Mouse (Mus musculus) forebrain, embryonic 14.5 days (tissue): ENCODE data around the gene Luzp1. TPM values are rescaled to one million over a fixed set of nuclear protein-coding genes. Genes with fewer than 3 reads are reported as not detected.

ENCODE experiments used
- ATAC-seq: fragments of 200-750 bp; cut with Nextera tagmentation; 2 replicates; pipeline ENCODE4 v1.8.0; 2017; ENCODE audit warnings: mild to moderate bottlenecking, moderate library complexity
- DNase-seq: peaks from one replicate; pipeline ENCODE4 v3.0.0-alpha.2; 2015; ENCODE audit warnings: low spot score
- H3K27ac ChIP-seq: fragments of 300-500 bp; sonication (generic); 2 replicates; pipeline ENCODE4 v1.5.1; 2014; ENCODE audit warnings: low read depth, mild to moderate bottlenecking, control low read depth, low read length, moderate library complexity
- H3K27me3 ChIP-seq: fragments of 300-500 bp; sonication (generic); replicated peaks from 2 replicates; pipeline ENCODE4 v1.6.1; 2014; ENCODE audit warnings: low read length, control low read depth, mixed read lengths; ENCODE audit not compliant: control insufficient read depth, insufficient read depth
- H3K36me3 ChIP-seq: fragments of 300-500 bp; sonication (generic); 2 replicates; pipeline ENCODE4 v1.6.1; 2014; ENCODE audit warnings: low read length, control low read depth; ENCODE audit not compliant: control insufficient read depth, insufficient read depth
- H3K4me1 ChIP-seq: fragments of 300-500 bp; sonication (generic); 2 replicates; pipeline ENCODE4 v1.6.1; 2014; ENCODE audit warnings: antibody characterized with exemption, low read length, control low read depth; ENCODE audit not compliant: control insufficient read depth, insufficient read depth
- H3K4me2 ChIP-seq: fragments of 300-500 bp; sonication (generic); 2 replicates; pipeline ENCODE4 v1.6.1; 2014; ENCODE audit warnings: mild to moderate bottlenecking, control low read depth, low read length
- H3K4me3 ChIP-seq: fragments of 300-500 bp; sonication (generic); 2 replicates; pipeline ENCODE4 v1.5.1; 2014; ENCODE audit warnings: low read depth, low read length, control low read depth
- H3K9ac ChIP-seq: fragments of 300-500 bp; sonication (generic); 2 replicates; pipeline ENCODE4 v1.6.1; 2014; ENCODE audit warnings: mild to moderate bottlenecking, low read length, control low read depth, moderate library complexity
- H3K9me3 ChIP-seq: fragments of 300-500 bp; sonication (generic); replicated peaks from 2 replicates; pipeline ENCODE4 v1.6.1; 2016; ENCODE audit warnings: low read length, control low read depth, mixed read lengths; ENCODE audit not compliant: control insufficient read depth
- WGBS: fragments of 180-500 bp; shearing (Covaris S2); extraction: QIAGEN DNeasy Blood & Tissue Kit; methylation state at CpG from one replicate; pipeline ENCODE4 v1.1.7; 2014; 5-methylcytosine and 5-hydroxymethylcytosine counted together
- polyA plus RNA-seq: library from polyadenylated mRNA; unstranded; fragments of >200 nt; fragmentation: Nextera tagmentation; extraction: Ambion mirVana; gene quantifications from 2 replicates; pipeline ENCODE4 v1.2.1, GENCODE M21; 2014

The Luzp1 gene
- polyA plus RNA-seq, 1 experiment from 2014 or later = 41.7 TPM

DNA sequence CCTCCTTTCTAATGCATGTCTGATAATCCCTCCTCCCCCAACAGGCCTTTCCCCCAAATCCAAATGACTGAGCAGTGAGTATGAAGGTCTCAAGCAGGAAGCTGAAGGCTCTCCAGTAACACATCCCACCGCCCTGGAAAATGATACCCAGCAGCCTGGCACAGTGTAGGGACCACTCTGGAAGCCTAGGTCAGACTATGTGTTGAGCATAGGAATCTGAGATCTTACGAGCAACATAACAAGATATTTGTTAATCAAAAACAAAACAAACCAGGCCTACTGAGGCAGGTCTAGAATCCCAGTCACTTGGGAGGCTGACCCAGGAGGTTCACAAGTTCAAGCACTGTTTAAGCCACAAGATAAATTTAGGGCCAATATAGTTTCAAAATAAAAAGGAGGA is 131.0 kb downstream of the Luzp1 start:
- Histone ChIP-seq H3K4me1 (peaks cover 8% of the 10 kb centered on the region), H3K9me3 (no peaks in the 10 kb centered on the region), H3K36me3 (no peaks in the 10 kb centered on the region), H3K4me3 (peak overlapping the region; percentile 99), H3K4me2 (peak overlapping the region; percentile 71), H3K9ac (peak overlapping the region; percentile 100; the same call in 1 of the 2 replicates), H3K27ac (no peak overlapping the region), H3K27me3 (no peaks in the 10 kb centered on the region)
- DNase-seq (no peak), ATAC-seq (no peak)
- WGBS = 92% methylated on average over 2 of the region's 2 CpGs

DNA sequence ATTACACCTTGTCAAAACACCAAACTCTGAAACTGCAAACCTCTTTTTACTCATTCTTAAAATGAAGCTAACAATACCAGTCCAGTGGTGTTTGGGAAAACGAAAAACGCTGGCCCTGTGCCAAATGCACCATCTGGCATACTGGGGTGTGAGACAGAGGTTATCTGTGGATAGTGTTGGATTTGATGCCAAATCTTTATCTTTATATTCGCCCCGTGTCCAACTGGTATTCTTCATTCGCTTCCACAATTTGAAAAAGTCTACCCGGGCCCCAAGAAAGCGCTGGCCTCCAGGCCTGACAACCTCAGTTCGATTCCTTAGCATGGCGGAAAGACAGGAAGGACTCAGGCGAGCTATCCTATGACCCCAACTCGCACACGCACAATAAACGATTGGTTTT is 131.9 kb downstream of the Luzp1 start:
- Histone ChIP-seq H3K4me3 (peak overlapping the region; percentile 99), H3K27me3 (no peaks in the 10 kb centered on the region), H3K9me3 (no peaks in the 10 kb centered on the region), H3K4me2 (peak overlapping the region; percentile 71), H3K36me3 (no peaks in the 10 kb centered on the region), H3K27ac (peak overlapping the region; percentile 97), H3K4me1 (peaks cover 8% of the 10 kb centered on the region), H3K9ac (peak overlapping the region; percentile 100)
- WGBS = under 1% methylated on average over 13 of the region's 13 CpGs
- ATAC-seq (peak; percentile 54), DNase-seq (peak; percentile 87)

DNA sequence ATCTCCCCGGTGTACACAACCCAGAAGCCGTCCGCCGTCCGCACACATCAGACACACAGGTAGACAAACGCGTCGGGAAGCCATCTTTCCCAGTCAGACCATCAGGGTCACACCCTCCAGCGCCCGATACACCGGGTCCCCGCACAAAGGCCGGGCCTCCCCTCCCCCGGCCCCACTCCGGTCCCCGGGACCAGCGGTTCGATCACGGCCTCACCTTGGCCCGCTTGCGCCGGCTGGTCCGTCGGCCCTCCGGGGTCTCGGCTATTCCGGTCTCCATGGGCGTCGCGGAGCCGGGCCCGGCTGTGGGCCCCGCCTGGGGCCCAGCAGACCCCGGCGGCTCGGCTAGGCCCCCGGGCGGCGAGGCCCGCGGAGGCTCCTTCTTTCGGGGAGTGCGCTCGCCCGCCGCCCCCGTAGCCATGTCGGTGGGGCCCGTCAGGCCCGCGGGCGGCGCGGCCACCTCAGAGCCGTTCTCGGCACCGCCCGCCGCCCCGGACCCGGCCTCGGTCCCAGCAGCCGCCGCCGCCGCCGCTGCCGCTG is 132.5 kb downstream of the Luzp1 start:
- ATAC-seq = peak; percentile 64
- under 1% methylated on average over 65 of the region's 68 CpGs for WGBS

DNA sequence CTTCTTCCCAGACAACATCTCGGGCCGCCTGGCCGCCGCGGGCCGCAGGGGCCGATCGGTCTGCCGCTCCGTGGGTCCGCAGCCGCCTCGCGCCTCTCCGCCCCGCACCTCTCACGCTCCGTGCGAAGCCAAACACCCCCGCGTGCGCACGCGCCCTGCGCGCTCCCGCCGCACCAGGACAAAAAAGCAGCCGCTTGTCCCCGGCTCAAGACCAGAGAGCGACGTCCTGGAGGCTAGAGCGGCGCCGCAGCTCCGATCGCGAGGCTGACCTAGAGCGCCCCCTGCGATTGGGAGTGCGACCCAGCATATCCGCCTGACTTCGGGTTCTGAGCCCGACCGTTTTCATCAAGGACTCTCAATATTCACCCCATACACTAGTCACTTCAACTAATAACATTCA is 133.0 kb downstream of the Luzp1 start, which contains the start of gene Kdm1a:
Gene Kdm1a (minus strand): TSS at position 156 of the 400 bp plus-strand sequence.
- H3K27ac ChIP-seq = peak within 1 kb of the TSS; percentile 97
- H3K9ac ChIP-seq = peak within 1 kb of the TSS; percentile 100
- peak within 1 kb of the TSS; percentile 99 for H3K4me3 ChIP-seq
- peak within 1 kb of the TSS; percentile 71 for H3K4me2 ChIP-seq
- H3K36me3 ChIP-seq = no peaks in the 10 kb centered on the region
- under 1% methylated on average over 29 of the region's 45 CpGs for WGBS
- peak; percentile 97 for DNase-seq
- no peaks in the 10 kb centered on the region for H3K9me3 ChIP-seq
- no peaks in the 10 kb centered on the region for H3K27me3 ChIP-seq
- peak; percentile 95 for ATAC-seq
- H3K4me1 ChIP-seq = peaks cover 8% of the 10 kb centered on the region

More for the DNA sequence above, 132.5 kb downstream of the Luzp1 start:
- no peaks in the 10 kb centered on the region for H3K27me3 ChIP-seq
- H3K4me2 ChIP-seq = peak overlapping the region; percentile 71
- H3K4me1 ChIP-seq = peaks cover 8% of the 10 kb centered on the region
- DNase-seq = peak; percentile 55
- no peaks in the 10 kb centered on the region for H3K36me3 ChIP-seq
- H3K27ac ChIP-seq = peak overlapping the region; percentile 97
- no peaks in the 10 kb centered on the region for H3K9me3 ChIP-seq
- H3K4me3 ChIP-seq = peak overlapping the region; percentile 99
- peak overlapping the region; percentile 100 for H3K9ac ChIP-seq

Other genes with a start within 250 kb of the Luzp1 start
- 0.60 and 1.2 TPM in 2 replicates for gene Tcea3, start 222.0 kb upstream of the Luzp1 start, polyA plus RNA-seq
- gene Zfp46, start 185.1 kb upstream of the Luzp1 start, polyA plus RNA-seq = 34.4 and 39.7 TPM in 2 replicates
- 195 and 201 TPM in 2 replicates for gene Hnrnpr, start 158.8 kb upstream of the Luzp1 start, polyA plus RNA-seq
- gene Htr1d, start 46.2 kb upstream of the Luzp1 start, polyA plus RNA-seq = 0.59 and 0.84 TPM in 2 replicates
- 0.32 TPM in 1 of 2 replicates, not detected in the other for gene 6030445D17Rik, start 7.5 kb upstream of the Luzp1 start, polyA plus RNA-seq
- gene Kdm1a, start 133.0 kb downstream of the Luzp1 start, polyA plus RNA-seq = 103 TPM in 2 replicates
- not detected in 2 replicates for gene Tex46, start 140.7 kb downstream of the Luzp1 start, polyA plus RNA-seq
- 0.10 TPM in 1 of 2 replicates, not detected in the other for gene Lactbl1, start 152.9 kb downstream of the Luzp1 start, polyA plus RNA-seq